Mouse (Mus musculus): Measurements from ENCODE around the gene Acyp1.

Acyp1 gene

DNA sequence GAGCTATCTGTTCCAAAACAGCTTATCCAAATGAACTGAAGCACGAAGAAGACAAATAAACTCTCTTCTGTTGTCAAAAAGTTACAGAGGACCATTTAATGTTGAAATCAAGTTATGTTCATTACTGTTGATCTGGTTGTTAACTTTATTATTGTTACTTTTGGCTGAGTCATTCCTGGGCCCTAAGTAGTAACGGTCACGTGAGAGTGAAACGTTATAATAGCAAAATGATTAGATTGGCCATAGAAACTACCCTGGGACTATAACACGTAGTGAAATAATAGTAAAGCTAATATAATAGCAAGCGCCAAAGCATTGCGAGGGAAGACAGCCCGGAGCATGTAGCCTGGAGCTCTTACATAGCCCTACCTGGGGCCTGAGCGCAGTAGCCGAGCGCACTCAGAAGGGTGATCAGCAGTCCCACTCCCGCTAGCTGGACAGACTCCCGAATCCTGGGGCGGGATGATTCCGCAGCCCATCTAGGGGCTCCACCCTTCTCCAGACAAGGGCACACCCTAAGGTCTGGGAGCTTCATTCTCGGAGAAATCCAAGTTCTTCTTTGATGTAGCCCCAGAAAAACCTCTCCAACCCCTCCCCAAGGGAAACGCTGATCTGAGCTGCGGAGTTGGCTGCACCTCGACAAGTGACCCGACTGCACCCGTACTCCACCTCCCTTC lies at the start of gene Acyp1:
Acyp1 (minus strand) TSS at position 630 of the 677 bp plus-strand sequence.
- no peak for DNase-seq

DNA sequence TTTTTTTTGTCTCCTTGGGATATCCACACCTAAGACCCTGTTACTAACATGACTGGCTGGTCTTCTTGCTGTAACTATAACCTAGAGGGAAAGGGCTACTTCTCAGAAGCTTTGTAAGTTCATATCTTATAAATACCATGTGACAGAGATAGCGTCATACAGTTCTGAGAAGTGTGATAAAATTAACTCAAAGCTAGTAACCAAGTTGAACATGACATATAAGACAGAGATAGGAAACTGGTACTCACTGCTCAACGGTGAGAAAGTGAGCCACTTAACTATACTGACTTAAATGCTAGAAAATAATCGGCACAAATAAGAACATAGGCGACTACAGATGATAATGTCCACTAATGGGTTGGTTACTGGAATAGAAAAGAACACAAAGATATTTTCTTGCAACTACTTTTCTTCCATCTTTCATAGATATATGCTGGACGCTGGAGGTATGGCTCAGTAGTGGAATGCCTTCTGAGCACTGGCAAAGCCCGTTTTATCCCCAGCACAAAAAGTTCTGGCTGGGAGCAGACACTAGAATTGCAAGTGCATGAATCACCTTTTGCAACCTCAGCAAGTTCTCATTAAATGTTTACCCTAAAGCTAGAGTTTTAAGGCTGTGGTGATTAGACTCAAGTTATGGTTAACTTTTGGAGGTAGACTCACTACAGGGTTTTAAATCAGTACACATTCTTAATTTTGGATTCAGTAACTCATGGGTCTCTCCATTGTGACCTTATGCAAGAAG lies 49.5 kb upstream of the Acyp1 start:
- DNase-seq, result no peak

DNA sequence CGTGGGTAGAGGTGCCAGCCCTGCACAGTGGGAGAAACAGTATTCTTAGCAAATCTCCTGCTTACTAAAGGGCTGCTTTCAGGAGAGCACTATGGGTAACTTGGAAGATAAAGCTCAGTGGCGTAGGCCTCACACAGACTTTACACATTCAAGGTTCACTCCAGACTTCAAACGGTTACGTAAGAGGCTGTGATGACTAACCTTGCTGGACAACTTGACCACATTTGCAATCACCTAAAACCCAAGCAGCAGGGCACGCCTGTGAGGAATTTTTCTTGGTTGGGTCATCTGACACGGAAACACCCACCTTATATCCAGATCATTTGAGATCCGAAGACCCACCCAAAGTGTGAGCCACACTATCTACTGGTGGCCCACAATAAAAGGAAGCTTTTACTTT lies 41.9 kb upstream of the Acyp1 start:
- peak; percentile 60 for DNase-seq

DNA sequence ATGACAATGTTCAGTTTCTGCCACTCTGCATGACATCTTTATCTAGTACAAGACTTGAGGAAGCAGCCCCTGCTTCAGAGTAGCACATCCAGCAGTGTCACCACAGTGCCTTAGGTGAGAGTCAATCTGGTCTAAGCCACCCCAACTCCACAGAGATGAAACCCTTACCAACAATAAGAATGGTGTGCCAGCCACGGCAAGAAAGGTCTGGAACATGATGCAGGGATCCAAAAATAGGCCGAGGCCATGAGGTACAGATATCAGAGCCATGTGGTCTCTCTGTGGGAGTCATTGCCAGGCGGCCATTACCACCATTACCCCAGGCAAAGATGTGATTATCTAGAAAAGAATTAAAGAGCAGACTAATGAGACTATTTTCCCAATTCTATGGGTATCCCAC lies 20.4 kb upstream of the Acyp1 start:
- DNase-seq, result no peak

DNA sequence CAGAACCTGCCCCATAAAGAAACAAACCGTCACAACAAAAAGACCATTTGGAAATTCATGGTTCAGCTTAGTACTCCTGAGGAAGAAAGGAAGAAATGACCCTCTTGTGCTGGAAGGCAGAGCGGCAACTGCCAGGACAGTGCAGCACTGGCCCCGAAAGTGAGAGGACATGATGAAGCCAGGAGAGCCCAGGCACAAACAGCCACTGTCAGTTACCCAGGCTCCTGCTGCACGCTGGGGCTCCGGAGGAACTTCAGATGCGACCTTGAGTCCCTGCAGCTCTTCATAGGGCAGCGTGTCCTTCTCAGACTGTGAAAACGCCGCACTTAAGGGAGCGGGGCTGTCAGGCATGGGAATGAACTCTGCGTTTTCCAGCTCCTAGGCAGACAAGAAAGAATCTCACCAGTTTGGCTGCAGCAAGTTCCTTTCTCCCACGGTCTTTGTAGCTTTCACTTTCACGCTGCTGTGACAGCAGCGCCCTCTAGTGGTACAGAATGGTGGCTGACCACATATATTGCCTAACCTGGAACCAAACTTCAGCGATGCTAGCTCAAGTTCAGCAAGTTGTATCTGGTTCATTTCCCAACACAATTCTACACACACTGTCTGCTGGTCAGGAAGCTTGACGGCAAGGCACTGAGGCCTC lies 17.1 kb upstream of the Acyp1 start:
- DNase-seq, result peak; percentile 91

DNA sequence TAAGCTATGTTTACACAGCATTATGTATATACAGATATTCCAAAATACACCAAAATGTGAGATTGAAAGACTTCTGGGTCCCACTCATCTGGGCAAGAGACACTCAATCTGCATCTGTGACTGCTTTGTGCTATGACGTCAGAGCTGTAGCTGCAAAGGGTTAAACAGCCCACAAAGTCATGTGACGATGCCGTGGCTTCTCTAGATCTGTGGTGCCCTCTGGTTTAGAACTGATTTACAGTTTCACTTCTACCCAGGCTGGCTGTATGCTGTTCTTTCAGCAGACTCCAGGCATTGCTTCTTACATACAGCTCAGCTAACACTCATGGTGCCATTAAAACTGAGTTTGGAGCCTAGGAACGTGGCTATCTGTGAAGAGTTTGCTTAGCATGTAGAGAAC lies 16.5 kb upstream of the Acyp1 start:
- peak; percentile 38 for DNase-seq

DNA sequence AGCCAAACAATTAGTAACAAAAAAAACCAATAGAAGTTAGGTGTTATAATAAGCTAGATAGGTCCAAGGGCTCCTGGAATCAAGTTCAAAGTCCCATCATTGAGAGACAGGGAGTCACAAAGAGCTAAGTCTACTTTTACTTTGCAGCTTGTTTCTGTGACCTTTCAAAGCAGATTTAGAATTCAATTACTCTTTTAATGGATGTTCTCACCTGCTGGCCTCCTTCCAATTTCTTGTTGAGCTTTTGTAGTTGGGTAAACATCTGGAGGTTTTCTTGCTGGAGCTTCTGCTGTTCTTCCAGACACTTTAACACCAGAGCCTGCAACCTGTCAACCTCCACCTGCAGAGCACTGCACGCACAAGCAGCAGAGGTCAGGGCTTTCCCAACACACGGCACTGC lies 15.0 kb upstream of the Acyp1 start:
- DNase-seq, result peak; percentile 75

DNA sequence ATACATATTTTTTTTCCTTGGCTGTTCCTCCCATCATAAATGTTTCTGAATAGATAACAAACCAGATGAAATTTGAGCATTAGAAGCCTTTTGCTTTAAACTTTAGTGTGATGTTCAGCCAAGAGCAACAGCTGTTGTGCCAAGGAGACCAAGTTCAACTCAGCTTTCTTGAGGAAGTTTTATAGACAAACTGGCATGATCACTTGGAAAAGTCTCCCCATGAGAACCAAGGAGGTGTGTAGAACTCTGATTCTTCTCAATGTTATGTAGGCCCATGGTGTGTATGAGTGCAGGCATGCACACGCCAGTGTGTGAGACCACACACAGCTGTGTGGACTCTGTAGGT lies 10.6 kb upstream of the Acyp1 start:
- DNase-seq, result peak; percentile 35

DNA sequence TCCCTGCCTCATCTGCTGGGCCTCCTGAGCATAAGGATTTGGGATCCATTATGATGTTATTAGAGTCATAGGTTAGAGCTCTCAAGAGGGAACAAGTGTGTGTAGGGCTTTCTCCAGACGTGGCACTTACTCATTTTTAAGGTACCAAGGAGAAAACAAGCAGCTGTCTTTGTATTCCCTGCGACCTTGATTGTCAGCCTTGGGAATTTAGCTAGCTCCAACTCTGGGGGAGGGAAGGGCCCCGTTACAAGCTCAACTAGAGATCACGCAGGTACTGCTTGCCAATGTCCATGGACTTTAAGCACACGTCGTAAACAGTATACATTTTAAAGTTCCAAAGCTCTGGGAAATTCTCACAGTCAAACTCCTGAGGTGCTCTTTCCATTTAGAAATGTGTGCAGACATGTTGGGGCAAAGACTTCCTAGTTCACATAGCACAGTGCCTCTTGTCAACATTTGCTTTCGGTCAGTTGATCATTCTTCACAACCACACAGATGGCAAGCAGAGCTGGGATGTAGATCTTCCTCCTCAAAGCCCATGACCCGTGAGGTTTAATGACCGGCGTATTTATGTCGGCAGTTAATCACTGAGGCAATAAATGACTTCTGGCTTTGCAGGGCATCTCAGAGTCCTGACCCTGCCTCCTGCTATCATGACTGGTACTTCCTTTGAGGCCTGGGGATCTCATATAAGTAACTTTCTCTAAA lies 10.0 kb upstream of the Acyp1 start:
- DNase-seq, result peak; percentile 34

DNA sequence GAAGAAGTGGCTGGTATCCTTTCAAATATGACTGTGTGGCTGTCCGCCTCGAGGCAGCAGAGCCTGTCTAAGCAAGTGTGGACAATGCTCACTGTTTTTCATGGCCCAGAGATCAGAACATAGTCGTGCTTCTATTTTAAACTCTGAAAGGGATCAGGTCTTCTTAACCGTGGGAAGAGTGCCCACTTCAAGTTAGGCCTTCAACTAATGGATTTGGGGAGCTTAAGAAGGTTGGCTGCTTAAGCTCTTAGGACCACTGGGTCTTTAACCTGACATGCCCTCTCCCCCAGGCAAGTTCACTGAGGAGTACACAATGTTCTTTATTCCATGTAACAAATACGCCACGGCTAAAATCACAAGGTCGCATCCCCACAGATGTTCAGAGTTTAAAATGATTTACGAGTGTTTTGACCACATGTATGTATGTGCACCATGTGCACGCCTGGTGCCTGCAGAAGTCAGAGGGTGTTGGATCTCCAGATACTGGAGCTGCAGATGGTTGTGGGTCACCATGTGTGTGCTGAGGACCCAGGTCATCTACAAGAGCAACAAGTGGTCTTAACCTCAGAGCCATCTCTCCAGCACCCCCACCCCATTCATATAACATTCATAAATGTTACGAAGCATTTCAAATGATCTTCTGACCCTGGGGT lies 9.2 kb upstream of the Acyp1 start:
- DNase-seq, result peak; percentile 36

DNA sequence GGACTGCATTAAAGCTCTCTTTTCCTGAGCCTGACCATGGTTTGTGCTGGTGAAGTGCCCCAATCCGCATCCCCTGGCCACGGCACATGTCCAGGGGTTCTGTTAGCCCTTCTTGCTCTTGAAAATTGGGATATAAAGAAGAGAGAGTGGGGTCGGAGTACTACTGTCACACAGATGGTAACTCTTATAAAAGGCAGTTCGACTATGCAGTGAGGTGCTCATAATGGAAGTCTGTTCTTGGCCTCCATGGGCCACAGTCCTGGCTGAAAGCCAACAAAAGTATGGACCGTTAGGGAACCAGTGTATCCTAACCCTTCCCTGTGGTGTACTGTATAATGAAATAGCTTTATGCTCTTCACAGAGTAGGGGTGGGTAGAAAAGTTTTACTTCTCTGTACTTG lies 8.7 kb upstream of the Acyp1 start:
- DNase-seq, result no peak

DNA sequence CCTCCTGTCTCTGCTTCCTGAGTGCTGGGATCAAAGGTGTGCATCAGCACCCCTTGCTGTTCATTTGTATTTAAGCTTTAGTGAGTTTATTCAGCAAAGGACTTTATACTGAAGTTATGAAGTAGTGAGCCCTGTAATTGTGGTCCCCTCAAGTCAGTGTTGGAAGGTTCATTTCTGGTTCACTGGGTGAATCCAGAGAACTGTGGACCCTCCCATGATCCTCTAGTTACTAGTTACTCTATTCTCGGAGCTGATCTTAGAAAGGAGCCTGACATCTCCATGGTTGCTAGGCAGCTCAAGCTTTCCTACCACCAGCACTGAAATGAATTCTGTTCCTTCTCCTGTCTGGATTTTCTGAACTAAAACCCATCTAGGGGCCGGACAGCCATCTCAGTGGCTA lies 7.3 kb upstream of the Acyp1 start:
- peak; percentile 60 for DNase-seq

DNA sequence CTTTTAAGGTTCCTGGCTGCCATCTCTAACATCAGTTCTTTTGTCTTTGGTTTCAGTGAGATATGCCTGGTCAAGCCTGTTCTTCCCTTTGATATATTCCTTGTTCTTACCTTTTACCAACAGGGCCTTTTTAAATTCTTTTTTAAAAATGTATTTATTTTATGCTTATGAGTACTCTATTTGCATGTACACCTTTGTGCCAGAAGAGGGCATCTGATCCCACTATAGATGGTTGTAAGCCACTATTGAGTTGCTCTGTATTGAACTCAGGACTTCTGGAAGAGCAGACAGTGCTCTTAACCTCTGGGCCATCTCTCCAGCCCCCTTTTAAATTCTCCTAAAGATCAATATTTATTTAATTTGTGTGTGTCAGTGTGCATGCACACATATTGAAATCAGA lies 4.7 kb upstream of the Acyp1 start:
- DNase-seq, result no peak

DNA sequence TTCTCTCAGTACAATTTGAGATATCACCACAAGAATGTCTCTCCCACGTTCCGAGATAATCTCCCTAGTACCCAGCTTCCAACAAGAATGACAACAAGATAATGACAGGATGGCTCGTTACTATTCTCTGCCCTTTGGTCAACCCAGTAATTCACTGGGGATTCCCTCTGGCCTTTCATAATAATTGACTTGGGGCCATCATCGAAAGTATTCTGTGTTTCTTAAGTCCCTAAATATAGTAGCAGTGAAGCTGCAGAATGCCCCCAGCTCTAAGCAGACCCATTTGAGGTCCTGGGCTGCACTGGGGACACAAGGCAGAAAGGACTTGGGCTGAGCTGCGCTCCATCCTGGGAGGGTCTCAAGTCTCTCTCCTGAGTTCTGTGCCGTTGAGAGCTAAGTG lies 4.0 kb upstream of the Acyp1 start:
- DNase-seq, result no peak

DNA sequence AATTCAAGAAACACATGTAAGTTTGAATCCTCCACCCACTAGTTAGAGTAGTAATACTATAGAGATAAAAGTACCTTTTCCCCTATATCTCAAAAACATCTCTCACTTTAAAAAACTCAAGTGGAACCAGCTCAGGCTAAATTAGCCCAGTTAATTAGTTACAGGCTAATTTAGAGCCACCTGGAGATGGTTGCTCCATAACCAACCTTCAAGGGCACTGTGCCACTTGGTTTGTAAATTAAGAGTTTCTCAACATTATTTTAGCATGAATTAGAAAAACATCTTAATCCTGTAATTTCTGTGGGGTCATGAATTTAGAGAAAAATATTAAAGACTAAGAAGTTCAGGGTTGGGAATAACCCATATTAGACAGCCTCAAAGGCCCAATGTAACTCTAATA lies 3.3 kb upstream of the Acyp1 start:
- DNase-seq, result peak; percentile 75

DNA sequence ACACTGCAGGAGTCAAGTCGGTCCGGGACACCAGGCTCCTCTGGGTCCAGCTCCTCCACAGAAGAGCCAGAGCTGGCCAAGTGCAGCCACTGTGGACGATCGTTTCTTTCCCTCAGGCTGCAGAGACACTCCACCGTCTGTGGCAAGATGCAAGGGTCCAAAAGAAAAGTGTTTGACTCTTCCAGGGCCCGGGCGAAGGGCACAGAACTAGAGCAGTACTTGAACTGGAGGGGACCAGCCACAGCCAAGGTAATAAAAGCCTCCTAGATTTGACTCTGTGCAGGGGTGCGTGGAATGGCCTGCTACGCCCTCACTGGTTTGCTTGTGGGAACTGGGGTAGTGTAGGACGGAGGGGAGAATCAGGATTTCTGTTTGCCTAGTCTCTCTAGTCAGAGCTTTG lies 2.4 kb upstream of the Acyp1 start:
- DNase-seq, result peak; percentile 60

DNA sequence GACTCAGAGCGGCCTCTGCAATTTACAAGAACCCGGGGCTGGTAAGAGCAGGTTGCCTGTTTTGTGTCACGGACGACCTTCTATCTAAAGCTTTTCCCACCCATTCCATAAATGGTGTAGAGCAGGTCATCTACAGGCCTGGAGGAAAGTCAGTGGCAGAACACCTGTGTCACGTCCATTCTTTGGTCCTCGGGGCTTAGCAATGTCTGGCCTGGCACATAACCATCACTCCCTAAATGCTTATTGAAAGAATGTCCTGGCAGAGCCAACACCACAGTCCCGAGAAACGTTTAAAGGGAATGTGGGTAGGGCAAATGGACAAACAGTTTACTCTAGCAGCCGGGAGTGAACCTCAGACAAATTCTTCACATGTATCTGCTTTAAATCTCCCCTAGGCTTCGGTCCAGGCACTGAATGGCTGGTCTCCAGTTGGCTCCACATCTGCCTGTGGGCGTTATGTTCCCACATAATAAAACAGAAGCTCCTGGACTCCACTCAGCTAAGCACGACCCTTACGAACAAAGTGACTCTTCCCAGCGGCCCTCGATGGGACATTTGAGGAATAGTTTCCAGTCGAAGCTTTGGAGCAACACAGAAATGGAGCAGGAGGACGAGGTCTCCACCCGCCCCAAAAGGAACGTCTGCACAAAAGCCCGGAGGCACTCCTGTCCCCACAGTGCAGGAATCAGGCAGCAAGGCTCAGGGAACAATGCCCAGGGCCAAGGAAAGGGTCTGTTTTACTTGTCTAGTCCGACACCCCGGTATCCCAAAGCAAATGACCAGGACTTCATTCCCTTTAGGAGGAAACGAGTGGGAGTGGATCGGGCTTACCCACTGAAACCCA lies 1.1 kb upstream of the Acyp1 start:
- DNase-seq, result peak; percentile 62

DNA sequence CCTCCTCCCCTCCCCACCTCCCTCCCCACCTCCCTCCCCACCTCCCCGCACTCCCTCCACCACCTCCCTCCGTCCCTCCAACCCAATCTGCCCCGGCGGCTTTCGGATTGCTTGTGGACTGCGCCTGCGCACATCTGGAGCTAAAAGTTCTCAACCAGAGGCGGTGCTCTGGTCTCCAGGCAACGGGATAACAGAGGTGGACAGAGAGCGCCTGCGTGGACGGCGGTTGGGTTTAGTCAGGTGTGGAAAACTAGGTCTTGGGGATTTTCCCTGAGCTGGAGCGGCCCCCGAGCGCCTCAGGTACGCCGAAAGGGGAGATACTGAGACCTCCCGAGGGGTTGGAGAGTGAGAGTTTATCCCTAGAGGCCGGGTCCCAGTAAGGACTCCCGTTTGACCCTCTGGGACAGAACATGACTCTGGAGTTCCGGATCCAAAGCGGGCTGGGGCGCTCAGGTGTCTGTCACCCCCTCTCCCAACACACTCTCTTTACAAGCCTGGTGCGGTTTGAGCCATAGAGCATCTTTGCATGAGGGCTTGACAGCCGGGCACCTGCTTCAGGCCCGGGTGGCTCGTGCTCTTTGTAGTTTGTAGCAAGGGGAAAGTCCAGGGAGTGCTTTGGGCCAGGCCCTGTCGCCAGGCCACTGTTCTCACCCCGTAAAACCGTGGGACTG lies 383 bp upstream of the Acyp1 start, which contains the start of gene Zc2hc1c:
Zc2hc1c (plus strand) TSS at position 106 of the 671 bp plus-strand sequence.
- peak; percentile 97 for DNase-seq

DNA sequence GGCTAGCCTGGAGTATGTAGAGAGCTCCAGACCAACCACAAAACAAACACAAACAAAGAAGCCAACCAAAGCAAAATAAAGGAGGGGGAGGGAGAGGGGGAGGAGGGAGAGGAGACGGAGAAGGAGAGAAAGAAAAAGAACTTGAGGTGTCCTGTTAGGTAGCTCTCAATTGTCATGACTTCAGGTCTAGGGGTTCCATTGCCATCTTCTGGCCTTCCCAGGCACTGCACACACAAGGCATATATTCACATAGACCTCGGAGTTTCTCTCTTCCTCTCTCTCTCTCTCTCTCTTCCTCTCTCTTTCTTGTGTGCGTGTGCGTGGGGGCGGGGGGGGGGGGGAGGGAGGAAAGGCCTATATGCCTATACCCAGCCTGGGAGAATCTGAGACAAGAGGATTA lies 1.3 kb downstream of the Acyp1 start:
- peak; percentile 41 for DNase-seq

DNA sequence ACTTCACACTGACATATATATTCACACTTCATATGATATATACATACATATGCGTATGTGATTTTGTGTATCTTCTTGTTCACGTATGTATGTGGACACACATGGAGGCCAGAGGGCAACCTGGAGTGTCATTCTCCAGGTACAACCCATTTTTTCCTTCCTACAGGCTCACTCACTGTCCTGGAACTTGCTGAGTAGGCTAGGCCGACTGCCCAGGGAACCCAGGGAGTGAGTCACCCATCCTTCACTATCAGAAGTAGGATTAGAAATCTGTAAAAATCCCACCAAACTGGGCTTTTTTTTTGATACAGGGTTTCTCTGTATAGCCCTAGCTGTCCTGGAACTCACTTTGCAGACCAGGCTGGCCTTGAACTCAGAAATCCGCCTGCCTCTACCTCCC lies 3.2 kb downstream of the Acyp1 start:
- no peak for DNase-seq

DNA sequence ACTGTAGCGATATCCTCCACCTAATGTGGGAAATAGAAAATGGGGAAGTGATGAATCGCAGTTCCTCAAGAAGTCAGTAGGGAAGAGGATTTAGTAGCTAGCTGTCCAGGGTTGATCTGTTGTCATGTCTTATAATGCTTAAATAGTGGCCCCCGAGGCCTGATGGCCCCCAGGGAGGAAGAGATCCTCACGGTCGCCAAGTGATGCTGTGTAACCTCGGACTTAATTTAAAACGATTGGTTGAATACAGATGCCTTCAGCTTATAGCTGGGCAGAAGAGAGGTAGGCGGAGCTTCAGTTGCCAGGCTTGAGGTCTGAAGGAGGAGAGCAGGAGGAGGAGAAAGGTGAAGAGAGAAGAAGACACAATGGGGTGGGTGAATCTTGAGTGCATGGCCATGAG lies 3.9 kb downstream of the Acyp1 start:
- no peak for DNase-seq

Measured in kidney, adult 9 months (tissue).